Mouse (Mus musculus) liver, adult 2 months (tissue): ENCODE data around the gene Olfr1442. TPM values are rescaled to one million over a fixed set of nuclear protein-coding genes. Genes with fewer than 3 reads are reported as not detected.
A peak's percentile ranks its signal among the peaks of the same experiment; 100 is the strongest.
"Not testable (repeated sequence)": the region's sequence is repeated elsewhere in the genome, so short reads cannot be mapped to it uniquely, and the experiment has no call there.

Experiments used
- DNase-seq: peaks from one replicate; pipeline ENCODE4 v3.0.0-alpha.2; 2011; ENCODE audit warnings: low read depth, low spot score; ENCODE audit errors: extremely low read depth
- H3K27ac ChIP-seq: fragments of 200-500 bp; replicated peaks from 2 replicates; pipeline ENCODE4 v1.5.1; 2012; ENCODE audit warnings: low read depth, mild to moderate bottlenecking, control low read depth, inconsistent platforms, low read length; ENCODE audit not compliant: insufficient read depth
- H3K27me3 ChIP-seq: fragments of 200-500 bp; 2 replicates; pipeline ENCODE4 v1.6.1; 2012; ENCODE audit warnings: mild to moderate bottlenecking, moderate library complexity, low read length, inconsistent platforms; ENCODE audit not compliant: control insufficient read depth, insufficient read depth
- H3K36me3 ChIP-seq: fragments of 200-500 bp; 2 replicates; pipeline ENCODE4 v1.6.1; 2012; ENCODE audit warnings: low read length, inconsistent platforms; ENCODE audit not compliant: control insufficient read depth, insufficient read depth
- H3K4me1 ChIP-seq: fragments of 200-500 bp; 2 replicates; pipeline ENCODE4 v1.6.1; 2011; ENCODE audit warnings: low read length; ENCODE audit not compliant: control insufficient read depth, insufficient read depth
- H3K4me3 ChIP-seq: fragments of 200-500 bp; 2 replicates; pipeline ENCODE4 v1.5.1; 2011; ENCODE audit warnings: low read depth, mild to moderate bottlenecking, control low read depth, low read length, moderate library complexity; ENCODE audit not compliant: insufficient read depth
- H3K79me2 ChIP-seq: fragments of 200-500 bp; 2 replicates; pipeline ENCODE4 v1.6.1; 2012; ENCODE audit warnings: inconsistent platforms, mild to moderate bottlenecking, low read length, moderate library complexity; ENCODE audit not compliant: control insufficient read depth, insufficient read depth
- H3K9ac ChIP-seq: fragments of 200-500 bp; 2 replicates; pipeline ENCODE4 v1.6.1; 2012; ENCODE audit warnings: low read depth, mild to moderate bottlenecking, control low read depth, inconsistent platforms, low read length
- CTCF ChIP-seq: fragments of 200-500 bp; IDR thresholded peaks from 2 replicates; pipeline ENCODE4 v1.5.1; 2011; ENCODE audit warnings: low read depth, low read length, control low read depth
- POLR2A ChIP-seq: fragments of 200-500 bp; IDR thresholded peaks from 2 replicates; pipeline ENCODE4 v1.6.1; 2011; ENCODE audit warnings: low read length, control low read depth; ENCODE audit not compliant: insufficient read depth; ENCODE audit errors: extremely low read depth
- WGBS: fragments of 180-500 bp; shearing (Covaris S2); methylation state at CpG from one replicate; pipeline ENCODE4 v1.1.7; 2018; 5-methylcytosine and 5-hydroxymethylcytosine counted together
- polyA plus RNA-seq: library from polyadenylated mRNA; depleted of rRNA; stranded (reverse); fragments of >200 nt; gene quantifications from 2 replicates; pipeline ENCODE4 v1.2.3, GENCODE M21; 2012
- total RNA-seq: library from RNA; depleted of rRNA; stranded (reverse); fragments of >200 nt; gene quantifications from 2 replicates; pipeline ENCODE4 v1.2.3, GENCODE M21; 2014

Gene Olfr1442
- total and polyA plus RNA-seq, 2 experiments: 0.28 TPM; not detected in 1

GRCm38 (mm10) chr19:12649511-12649910, 20.7 kb upstream of the Olfr1442 start:
- Histone ChIP-seq H3K9ac (no peak overlapping the region), H3K36me3 (peaks cover 68% of the 10 kb centered on the region), H3K79me2 (no peaks in the 10 kb centered on the region), H3K4me1 (peaks cover 1% of the 10 kb centered on the region; the same call in 1 of the 2 replicates), H3K27ac (no peak overlapping the region), H3K4me3 (no peak overlapping the region), H3K27me3 (no peaks in the 10 kb centered on the region)
- TF ChIP-seq POLR2A (no peak), CTCF (no peak)
- DNase-seq: no peak

DNA sequence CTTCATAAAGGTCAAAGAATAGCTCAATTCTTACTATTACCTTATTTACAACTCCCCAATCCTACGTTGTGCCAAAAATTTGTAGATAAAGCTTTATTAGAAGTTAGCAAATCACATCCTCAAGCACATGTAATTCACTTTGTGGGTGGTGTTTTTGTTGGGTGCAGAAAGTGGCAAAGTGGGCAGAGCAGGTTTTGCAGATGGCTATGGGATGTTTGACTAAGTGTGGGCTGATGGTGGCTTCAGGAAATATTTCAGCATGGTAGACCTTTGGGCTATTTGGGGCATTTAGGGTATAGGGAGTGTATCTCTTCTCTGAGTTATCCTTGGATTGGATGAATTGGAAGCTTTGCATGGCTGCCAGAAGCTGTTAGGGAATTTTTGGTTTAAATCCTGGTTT, 4.1 kb upstream of the Olfr1442 start:
- no peak overlapping the region for H3K4me3 ChIP-seq
- DNase-seq: no peak
- TF ChIP-seq CTCF: no peak
- no peak for TF ChIP-seq POLR2A
- no peaks in the 10 kb centered on the region for H3K79me2 ChIP-seq
- 79% methylated on average over 1 of the region's 1 CpGs for WGBS
- no peaks in the 10 kb centered on the region for H3K27me3 ChIP-seq
- peaks cover 7% of the 10 kb centered on the region; the same call in 1 of the 2 replicates for H3K4me1 ChIP-seq
- no peak overlapping the region for H3K9ac ChIP-seq
- no peaks in the 10 kb centered on the region for H3K36me3 ChIP-seq
- H3K27ac ChIP-seq: no peak overlapping the region

GRCm38 (mm10) chr19:12668601-12669000, 1.6 kb upstream of the Olfr1442 start:
- H3K79me2 ChIP-seq, H3K9ac ChIP-seq, H3K27ac ChIP-seq, DNase-seq, H3K36me3 ChIP-seq, H3K4me3 ChIP-seq, H3K27me3 ChIP-seq: not testable (repeated sequence)
- peaks cover 11% of the 10 kb centered on the region; the same call in 1 of the 2 replicates for H3K4me1 ChIP-seq
- WGBS: 92% methylated on average over 3 of the region's 3 CpGs

- DNase-seq: peak; percentile 97
- no peaks in the 10 kb centered on the region for H3K79me2 ChIP-seq
- 31% methylated on average over 4 of the region's 4 CpGs for WGBS
- no peaks in the 10 kb centered on the region for H3K36me3 ChIP-seq
- no peak for TF ChIP-seq CTCF
- TF ChIP-seq POLR2A: no peak
- H3K4me1 ChIP-seq: peaks cover 11% of the 10 kb centered on the region; the same call in 1 of the 2 replicates
- no peak overlapping the region for H3K9ac ChIP-seq
- no peaks in the 10 kb centered on the region for H3K27me3 ChIP-seq
- H3K4me3 ChIP-seq: no peak overlapping the region
- H3K27ac ChIP-seq: peak overlapping the region; percentile 84
These were observed 812 bp downstream of the Olfr1442 start for GRCm38 (mm10) chr19:12671051-12671450.

GRCm38 (mm10) chr19:12677812-12678211, 7.6 kb downstream of the Olfr1442 start, which contains the start of gene Olfr1443:
TSS of gene Olfr1443 (plus strand) at chr19:12678112.
- Histone ChIP-seq H3K9ac (no peak within 1 kb of the TSS), H3K27me3 (no peaks in the 10 kb centered on the region), H3K4me3 (no peak within 1 kb of the TSS), H3K4me1 (no peaks in the 10 kb centered on the region), H3K36me3 (no peaks in the 10 kb centered on the region), H3K79me2 (no peaks in the 10 kb centered on the region), H3K27ac (no peak within 1 kb of the TSS)
- DNase-seq: no peak
- TF ChIP-seq CTCF: no peak
- no peak for TF ChIP-seq POLR2A
- WGBS: 75% methylated on average over 3 of the region's 3 CpGs

DNA sequence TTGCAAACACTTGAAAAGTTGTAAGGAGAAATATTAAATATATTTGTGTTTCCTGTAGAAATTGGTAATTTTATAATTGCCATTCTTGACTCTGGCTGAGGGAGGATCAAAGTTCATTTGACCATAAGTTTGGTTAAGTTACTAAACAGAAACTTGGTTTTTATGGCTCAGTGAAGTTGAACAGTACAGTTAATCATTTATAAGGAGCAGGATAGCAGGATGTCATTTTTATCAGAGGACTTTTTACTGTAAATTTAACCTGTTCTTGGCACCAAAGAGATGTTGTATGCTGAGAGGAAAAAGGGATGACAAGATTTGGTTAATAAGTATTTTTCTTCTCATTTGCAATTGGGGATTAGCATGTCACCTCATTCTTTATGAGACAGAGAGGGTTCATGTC, 14.4 kb downstream of the Olfr1442 start:
- H3K27me3 ChIP-seq: no peaks in the 10 kb centered on the region
- no peaks in the 10 kb centered on the region for H3K36me3 ChIP-seq
- no peak for TF ChIP-seq CTCF
- H3K79me2 ChIP-seq: no peaks in the 10 kb centered on the region
- H3K9ac ChIP-seq: no peak overlapping the region
- peak; percentile 90 for DNase-seq
- no peak overlapping the region for H3K4me3 ChIP-seq
- no peak overlapping the region for H3K27ac ChIP-seq
- H3K4me1 ChIP-seq: peaks cover 2% of the 10 kb centered on the region; the same call in 1 of the 2 replicates
